Mouse (Mus musculus) heart, postnatal 25 days (tissue): ENCODE measurements around the gene Zzef1. TPM values are rescaled to one million over a fixed set of nuclear protein-coding genes. Genes with fewer than 3 reads are reported as not detected.
"Not testable (repeated sequence)": the region's sequence is repeated elsewhere in the genome, so short reads cannot be mapped to it uniquely, and the experiment has no call there.

Experiments used
- DNase-seq: peaks from one replicate; pipeline ENCODE4 v3.0.0; 2022; ENCODE audit warnings: low spot score
- intact Hi-C: fragments of 180-260 bp; cut with DNase I; formaldehyde crosslinking; loops from one replicate; pipeline ENCODE4 v1.15.1; 2025
- total RNA-seq, 2 experiments: library from RNA; stranded (reverse); gene quantifications; 2 replicates each; pipeline ENCODE4 v1.2.3; 2021

The Zzef1 gene
- 10 to 100 TPM; 19.4 to 20.7 TPM for total RNA-seq

DNA sequence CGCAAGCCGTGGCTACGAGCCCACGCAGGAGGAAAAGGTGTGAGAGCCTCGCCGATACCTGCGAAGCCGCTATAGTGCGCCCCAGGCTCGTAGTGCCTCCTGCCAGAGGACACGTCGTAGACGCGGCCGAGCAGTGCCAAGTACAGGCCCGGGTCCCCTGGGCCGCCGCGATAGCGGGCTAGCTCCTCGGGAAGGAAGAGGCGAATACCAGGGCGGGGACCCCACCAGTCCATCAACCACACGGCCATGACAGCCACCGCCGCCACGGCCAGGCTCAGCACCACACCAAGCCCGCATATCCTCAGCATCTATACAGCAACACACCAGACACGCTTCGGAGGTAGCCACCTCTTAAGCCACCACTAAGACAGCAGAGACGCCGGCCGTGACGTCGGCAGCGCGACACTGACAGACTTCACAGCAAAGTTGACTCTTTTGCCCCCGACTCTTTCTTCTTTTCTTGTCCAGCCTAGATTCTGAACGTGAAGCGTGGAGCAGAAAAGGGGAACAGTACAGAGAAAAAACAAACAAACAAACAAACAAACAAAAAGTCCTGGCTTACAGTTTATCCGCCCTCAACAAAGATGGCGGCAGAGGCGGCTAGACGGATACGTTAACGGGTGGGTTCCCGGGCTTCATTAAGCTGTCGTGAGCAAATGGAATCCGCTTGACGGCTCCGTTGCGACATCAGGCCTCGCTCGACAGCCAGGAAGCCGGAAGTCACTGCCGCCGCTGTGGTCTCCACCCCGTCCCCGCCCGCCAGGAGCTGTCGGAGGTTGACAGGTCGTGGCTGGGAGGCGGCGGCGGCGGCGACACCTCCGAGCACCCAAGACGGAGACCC, at the start of gene Zzef1, which contains the start of gene Cyb5d2:
Gene Zzef1, plus strand, starts transcription at position 772 of the 841 bp plus-strand sequence.
Gene Cyb5d2, minus strand, starts transcription at position 688 of the 841 bp plus-strand sequence.
- DNase-seq: peak; percentile 92
- intact Hi-C loops: loop anchor here (2.0 to 10.0 kb wide), 3 partner anchors 105 to 571 kb away; partner anchors contain the start of genes Ankfy1 and Ube2g1

DNA sequence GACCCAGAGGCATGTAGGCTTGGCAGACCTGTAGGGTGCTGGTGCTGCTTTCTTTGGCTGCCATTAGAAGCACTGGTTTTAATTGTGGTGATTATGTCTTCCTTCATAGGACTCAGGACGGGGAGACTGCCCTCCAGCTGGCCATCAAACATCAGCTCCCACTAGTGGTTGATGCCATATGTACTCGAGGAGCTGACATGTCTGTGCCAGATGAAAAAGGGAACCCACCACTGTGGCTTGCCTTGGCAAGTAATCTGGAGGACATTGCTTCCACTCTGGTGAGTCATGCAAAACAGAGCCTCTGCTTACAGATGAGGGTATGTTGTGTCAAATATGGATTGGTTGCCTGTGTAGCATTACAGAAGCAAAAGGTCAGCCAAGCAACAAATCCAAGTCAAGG, 44.1 kb upstream of the Zzef1 start:
- intact Hi-C loops: no loop called here

DNA sequence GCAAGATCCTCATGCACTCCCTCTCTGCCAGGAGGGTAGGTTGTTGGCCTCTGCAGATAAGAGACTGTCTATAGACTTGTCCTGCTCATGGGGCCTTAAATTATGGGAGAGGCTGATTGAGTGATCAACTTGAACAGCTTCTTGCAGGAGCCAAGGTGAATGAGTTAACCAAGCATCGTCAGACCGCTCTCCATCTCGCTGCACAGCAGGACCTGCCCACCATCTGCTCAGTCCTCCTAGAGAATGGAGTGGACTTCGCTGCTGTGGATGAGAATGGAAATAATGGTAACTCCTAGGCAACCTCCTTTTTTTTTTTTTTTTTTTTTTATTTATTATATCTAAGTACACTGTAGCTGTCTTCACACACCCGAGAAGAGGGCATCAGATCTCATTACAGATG, 37.7 kb upstream of the Zzef1 start:
- intact Hi-C loops: no loop called here
- DNase-seq: no peak

More for the DNA sequence above, 44.1 kb upstream of the Zzef1 start:
- DNase-seq: no peak

DNA sequence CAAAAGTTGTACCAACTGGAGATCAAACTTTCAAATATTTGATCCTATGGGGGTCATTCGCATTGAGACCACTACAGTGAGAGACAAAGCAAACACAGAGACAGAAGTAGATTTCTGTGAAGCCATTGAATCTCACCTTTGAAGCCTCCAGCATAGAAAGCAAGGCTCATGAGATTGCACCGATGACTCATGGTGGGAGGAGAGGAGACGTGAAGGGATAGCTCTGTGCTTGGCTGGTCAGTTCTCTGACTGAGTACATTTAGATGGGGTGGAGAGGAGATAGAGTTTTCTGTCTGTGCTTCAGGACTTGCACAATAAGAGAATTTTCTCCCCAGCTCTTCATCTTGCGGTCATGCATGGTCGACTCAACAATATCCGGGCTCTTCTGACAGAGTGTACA, 36.4 kb upstream of the Zzef1 start:
- no peak for DNase-seq
- intact Hi-C loops: no loop called here

DNA sequence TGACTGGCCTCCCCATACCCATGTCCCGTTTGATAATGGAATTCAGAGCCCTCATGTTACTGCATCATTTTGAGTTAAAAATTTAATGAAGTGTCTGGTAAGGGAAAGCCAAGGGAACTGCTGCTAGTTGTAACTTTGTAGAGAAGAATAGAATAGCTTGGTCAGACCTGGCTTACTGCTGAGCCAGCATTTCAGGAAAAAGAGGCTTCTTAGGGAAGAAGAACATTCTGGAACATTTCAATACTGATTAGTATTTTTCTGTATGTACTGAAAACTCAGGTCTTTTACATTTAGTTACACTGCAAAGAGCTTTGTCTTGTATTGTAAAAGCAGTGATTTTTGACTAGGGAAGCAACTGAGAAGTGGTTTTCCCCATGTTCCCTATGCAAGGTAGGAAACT, 35.2 kb upstream of the Zzef1 start:
- intact Hi-C loops: no loop called here
- no peak for DNase-seq

DNA sequence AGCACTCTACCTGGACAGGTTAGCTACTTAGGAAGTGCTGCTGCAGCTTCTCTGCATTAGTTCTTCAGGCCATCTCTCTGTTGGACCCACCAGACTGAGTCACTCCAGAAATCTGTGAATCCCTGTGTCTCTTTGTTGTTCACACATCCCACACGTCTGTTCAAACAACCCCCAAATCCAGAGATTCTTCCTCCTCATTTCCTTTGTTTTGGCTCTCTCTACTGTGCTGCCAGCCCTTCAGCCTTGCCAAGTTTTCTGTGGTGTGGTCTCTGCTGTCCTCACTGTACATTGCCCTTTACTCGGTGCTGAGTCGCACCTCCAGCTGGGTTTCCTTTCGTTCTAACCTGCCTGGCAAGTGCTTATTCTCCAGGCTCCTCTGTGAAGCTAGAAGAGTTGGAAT, 31.8 kb upstream of the Zzef1 start:
- DNase-seq: no peak
- intact Hi-C loops: no loop called here

DNA sequence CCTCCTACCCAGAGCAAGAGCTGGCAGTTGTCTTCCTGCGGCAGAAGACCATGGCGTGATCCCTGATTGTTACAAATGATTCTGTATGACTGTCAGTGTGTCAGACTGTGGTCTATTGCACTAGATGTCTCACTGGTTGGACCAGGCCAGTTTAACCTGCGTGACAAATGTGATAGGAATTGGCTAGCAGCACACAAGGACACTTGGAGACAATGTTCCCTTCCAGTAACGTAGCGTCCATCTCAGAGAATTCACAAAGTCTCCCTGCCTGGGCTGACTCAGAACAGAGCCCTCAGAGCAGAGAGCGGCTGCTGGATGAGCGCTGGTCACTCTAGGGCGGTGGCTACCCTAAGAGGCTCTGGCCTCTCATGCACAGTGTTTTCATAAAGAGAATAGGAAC, 28.3 kb upstream of the Zzef1 start:
- intact Hi-C loops: no loop called here
- DNase-seq: no peak

DNA sequence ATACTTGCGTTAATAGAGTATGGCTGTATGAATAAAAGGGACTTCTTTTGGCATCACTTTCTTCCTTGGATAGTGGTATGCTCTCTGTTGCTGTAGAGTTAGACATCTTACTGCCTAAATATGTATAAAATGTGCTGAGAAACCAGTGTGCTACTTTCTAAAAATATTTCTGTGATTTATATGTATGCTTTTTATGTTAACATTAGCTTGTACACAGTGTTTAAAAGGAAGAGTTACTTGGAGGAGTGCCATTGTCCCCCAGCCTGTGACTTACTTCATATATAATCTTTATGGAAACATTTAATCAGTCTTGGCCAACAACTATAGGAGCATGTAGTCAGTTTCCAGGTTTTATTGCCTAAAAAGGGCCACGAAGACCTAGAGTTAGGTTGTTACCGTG, 27.0 kb upstream of the Zzef1 start:
- intact Hi-C loops: no loop called here
- DNase-seq: no peak

DNA sequence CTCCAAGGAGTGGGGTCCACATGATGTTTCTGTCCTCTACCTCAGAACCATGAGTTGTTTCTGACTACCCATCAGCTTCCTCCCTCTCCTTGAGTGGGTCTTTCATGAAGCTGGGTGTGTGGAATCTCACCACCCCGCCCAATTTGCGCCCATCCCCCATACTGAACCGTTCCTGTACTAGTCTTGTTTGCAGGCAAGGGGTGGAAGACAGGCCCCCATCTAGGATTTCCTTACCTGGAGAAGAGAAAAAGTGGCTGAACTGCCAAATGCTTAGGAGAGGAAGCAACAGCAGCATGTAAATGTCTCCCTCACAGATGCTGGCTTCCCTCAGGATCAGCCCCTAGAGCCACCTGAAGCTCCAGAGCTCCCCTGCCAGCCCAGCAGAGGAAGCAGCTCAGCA, 25.7 kb upstream of the Zzef1 start:
- intact Hi-C loops: no loop called here
- DNase-seq: no peak

DNA sequence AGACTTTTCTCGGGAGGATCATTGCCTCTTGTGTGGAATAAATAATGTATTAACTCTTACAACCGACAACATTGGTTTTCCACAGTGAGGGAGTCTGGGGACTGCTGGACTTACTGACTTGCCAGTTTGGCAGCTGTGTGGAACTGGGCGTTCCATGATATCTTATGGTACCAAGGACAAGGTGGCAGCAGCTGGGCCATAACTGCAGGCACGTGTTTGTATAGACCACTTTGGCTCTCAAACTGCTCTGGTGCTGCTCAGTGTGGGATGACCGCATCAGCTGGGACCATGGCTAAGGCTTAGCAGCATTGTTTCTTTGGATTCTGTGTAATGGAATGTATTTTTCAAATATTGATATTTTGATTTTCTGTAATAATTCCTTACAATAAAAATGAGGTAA, 25.2 kb upstream of the Zzef1 start:
- DNase-seq: no peak
- intact Hi-C loops: no loop called here

DNA sequence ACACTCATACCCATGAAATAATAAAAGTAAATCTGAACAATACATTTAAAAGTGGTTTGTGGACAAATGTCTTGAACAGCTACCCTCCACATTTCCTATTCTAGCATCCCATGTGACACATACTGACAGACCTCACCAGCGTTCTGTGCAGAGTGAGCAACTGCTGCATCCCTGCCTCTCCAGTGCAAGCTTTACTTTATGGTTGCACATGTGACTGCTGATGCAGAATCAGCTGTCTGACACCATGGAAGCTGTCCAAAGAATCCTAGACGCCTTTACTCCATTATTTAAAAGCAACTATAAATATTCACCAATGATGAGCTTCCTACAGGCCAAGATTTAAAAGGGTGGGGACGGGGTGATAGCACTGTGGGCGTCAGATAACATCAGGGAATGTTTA, 24.6 kb upstream of the Zzef1 start:
- DNase-seq: no peak
- intact Hi-C loops: no loop called here

DNA sequence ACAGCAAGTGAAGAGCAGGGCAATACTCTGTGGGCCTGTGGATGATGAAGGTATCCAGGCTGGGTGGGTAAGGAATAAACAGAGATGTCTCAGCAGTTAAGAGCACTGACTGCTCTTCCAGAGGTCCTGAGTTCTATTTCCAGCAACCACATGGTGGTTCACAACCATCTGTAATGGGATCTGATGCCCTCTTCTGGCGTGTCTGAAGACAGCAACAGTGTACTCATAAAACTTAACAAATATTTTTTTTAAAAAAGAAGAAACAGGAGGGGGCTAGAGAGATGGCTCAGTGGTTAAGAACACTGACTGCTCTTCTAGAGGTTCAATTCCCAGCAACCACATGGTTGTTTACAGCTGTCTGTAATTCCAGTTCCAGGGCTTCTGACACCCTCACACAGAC, 23.4 kb upstream of the Zzef1 start:
- DNase-seq, intact Hi-C loops: not testable (repeated sequence)

DNA sequence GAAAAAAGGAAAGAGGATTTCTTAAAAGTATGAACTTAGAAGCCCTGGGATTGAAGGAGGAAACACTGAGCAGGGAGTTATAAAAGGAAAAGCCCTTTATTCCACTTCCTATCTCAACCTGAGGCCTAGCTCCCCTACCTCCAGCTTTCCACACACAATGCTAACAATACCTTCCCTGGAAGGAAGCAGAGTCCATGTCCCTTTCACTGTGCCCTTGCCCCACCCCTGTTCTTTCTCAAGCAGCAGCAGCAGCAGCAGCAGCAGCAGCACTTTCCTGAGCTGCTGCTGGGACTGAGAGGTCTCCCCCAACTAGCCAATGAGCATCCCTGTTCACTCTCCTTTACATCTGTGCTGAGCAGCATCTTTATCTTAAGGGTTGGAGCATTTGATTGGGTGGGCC, 17.1 kb upstream of the Zzef1 start:
- no peak for DNase-seq
- intact Hi-C loops: no loop called here

DNA sequence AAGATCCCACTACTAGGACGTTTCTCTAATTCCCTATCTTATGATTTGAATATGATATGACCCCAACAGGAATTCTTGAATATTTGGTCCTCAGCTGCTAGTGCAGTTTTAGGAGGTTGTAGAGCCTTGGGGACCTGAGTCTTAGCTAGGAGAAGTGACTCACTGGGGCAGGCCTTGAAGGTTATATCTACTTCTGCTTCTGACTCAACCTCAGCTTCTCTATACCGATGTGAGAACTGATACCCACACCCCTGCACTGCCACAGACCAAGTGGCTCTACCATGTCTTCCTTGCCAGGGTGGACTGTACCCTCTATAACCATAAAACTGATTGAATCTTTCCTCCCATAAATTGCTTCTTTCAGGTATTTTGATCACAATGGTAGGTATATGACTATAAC, 13.9 kb upstream of the Zzef1 start:
- no peak for DNase-seq
- intact Hi-C loops: no loop called here

DNA sequence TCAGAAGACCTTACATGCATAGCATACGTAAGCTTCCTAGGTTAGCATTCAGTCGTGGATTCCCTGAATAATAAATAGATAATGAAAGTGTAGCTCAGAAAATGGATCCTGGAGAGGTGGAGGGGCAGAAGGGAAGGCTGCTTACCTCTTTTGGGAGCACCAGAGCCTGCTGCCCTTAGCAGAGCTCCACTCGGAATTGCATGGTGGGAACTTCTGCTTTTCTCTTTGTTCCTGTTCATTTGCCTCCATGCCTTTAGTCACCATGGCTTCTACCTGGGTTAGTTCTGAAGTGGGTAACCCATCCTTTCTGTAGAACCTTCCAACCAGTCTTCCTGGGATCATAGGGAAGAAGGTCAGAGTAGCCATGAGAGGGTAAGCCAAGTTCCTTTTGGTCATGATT, 13.5 kb upstream of the Zzef1 start:
- intact Hi-C loops: no loop called here
- DNase-seq: no peak

DNA sequence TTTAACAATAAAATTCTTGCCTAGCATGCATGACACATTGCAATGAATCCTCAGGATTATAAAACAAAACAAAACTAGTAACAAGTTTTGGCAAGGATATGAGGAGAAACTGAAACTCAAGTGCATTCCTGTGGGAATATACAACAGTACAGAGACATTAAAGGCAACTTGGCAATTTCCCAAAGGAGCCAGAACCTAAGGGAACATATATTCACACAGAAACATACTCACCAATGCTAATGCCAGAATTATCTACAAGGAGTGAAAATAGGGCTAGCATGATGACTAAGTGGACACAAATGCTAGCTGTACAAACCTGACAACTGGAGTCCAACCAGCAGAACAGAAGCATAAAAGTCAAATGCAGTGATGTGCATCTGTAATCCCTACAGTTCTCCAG, 4.0 kb upstream of the Zzef1 start:
- DNase-seq: no peak
- intact Hi-C loops: loop anchor here (10.0 kb wide), 1 partner anchor 567 kb away; no protein-coding TSS in a partner anchor

DNA sequence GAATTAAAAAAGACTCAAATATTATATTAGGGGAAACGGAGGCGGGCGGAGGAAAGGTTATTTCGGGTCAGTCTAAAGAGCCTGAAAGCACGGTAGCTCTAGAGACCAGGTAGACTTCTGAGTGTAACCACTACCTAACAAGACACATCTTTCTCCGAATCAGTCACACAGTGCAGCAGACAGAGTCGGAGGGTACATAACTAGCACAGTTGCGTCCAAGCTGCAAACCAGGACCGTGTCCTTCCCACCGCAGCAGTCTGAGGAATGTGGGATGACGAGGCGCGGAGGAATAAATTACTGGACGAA, 924 bp upstream of the Zzef1 start:
- DNase-seq: no peak
- intact Hi-C loops: loop anchor here (2.0 to 10.0 kb wide), 3 partner anchors 104 to 570 kb away; partner anchors contain the start of genes Ankfy1 and Ube2g1

DNA sequence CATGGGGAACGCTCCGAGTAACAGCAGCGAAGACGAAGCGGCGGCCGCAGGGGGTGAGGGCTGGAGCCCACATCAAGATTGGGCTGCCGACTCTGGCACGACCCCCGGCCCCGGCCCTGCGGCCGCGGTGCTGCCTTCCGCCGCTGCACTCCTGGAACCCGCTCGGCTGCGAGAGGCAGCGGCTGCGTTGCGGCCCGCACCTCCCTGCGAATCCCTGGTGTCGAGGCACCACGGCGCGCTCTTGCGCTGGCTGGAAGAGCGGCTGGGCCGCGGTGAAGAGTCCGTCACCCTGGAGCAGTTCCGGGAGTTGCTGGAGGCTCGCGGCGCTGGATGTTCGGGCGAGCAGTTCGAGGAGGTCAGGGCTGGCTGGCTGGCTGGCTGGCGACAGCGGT, 266 bp downstream of the Zzef1 start:
- intact Hi-C loops: loop anchor here (5.0 to 10.0 kb wide), 2 partner anchors 189 to 571 kb away; partner anchors contain the start of gene Ube2g1
- DNase-seq: no peak

DNA sequence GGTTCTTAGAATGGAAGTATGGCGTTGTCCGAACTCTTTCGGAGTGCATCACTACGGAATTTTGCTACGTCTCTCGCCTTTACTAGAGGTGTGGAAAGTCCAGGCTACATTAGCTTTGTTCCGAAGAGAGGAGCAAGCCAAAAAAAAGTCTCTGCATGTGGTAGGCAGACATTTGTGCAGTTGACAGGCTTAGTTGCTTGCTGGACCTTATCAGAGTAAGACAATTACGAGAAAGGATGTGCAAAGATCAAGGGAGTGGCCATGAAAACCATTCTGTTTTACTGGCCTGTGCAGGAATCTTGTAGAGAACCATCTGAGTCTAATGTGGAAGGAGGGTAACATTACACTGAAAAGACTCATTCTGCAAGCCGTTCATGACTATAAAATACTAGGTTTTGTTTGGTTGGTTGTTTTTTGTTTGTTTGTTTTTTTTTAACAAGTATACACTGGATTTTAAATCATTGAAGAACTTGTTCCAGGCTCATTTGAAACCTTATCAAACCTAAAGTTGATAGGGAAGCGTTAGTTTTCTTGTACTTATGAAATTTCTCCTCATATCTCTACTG, 830 bp downstream of the Zzef1 start:
- intact Hi-C loops: loop anchor here (5.0 to 10.0 kb wide), 2 partner anchors 190 to 572 kb away; partner anchors contain the start of gene Ube2g1

DNA sequence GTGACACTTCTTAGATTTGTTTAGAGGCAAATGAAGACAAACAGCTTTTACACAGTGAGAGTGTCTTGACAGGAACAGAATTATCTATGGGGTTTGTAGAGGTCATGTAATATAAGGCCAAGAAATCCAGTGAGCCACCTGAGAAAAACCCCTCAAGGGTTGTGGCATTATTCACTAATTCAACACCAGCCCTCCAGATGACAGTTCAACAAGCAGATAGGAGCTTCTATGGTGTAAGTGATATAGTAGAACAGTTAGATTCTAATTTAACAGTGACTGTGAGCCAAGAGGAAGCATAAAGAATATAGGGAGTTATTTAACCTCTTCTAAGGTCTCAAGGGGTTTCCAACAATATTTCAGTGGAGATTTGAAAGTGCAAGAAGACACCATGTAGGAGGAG, 2.1 kb downstream of the Zzef1 start:
- DNase-seq: no peak
- intact Hi-C loops: loop anchor here (5.0 to 10.0 kb wide), 2 partner anchors 191 to 573 kb away; partner anchors contain the start of gene Ube2g1

More for the DNA sequence above, 830 bp downstream of the Zzef1 start:
- no peak for DNase-seq

DNA sequence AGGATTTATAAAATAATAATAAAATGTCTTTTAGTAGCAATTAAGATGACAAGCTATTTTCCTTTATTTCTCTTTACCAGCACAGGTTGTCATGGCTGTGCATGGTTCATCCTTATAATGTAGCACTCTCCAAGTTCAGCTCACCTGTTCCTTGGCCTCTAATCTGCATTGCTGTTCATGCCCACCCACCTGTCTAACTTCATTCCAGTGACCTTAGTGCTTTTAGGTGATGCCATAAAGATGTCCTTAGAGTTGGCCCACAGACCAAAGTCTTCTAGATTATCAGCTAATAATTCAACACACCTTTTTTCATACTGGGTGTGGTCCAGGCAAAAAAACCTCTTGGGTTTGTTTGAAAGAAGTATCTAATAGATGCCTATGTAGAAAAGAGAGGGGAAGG, 5.2 kb downstream of the Zzef1 start:
- intact Hi-C loops: no loop called here
- DNase-seq: no peak
